Mouse (Mus musculus) embryonic fibroblast, embryonic 13.5 days (primary cell): Measurements from ENCODE around the gene Tmem115.
A peak's percentile ranks its signal among the peaks of the same experiment; 100 is the strongest.

Experiments used
- CTCF ChIP-seq: IDR thresholded peaks from 2 replicates; pipeline ENCODE4 v1.5.1; 2011; ENCODE audit warnings: mild to moderate bottlenecking, control low read depth, low read length, moderate library complexity, borderline replicate concordance; ENCODE audit not compliant: insufficient read depth
- POLR2A ChIP-seq: IDR thresholded peaks from 2 replicates; pipeline ENCODE4 v1.6.1; 2011; ENCODE audit warnings: low read depth, mild to moderate bottlenecking, control low read depth, low read length, moderate library complexity

GRCm38 (mm10) chr9:107576357-107577107 is 42.8 kb downstream of the Tmem115 start, which contains the start of gene Hyal1:
- TF ChIP-seq CTCF (no peak), POLR2A (peak; percentile 91)
